Mouse (Mus musculus): ENCODE data around the gene Olfr90.

DNA sequence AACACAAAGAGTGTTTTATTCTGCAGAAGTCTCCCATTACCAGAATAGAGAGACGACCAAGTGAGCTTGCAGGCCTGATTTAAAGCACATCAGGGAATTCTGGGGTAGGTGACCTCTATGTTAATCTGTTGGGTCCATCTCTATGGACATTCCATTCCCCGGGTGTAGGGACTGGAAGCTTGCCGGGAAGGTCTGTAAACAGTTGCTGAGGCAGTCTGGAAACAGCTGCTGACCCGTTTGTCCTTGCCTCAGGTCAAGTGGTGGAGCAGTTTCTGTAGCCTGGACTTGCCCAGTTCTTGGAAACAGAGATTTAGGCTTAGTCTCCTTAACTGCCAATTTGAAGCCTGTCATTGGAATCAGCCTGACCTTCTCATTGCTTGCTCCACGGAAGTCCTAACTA, 8.2 kb downstream of the Olfr90 start:
- TF ChIP-seq CTCF (IDR thresholded peaks at IDR 0.05; ENCODE audit: borderline replicate concordance, insufficient read depth, low read depth, low read length) (no peak), POLR2A (IDR thresholded peaks at IDR 0.05; ENCODE audit: borderline replicate concordance, insufficient read depth, low read length) (no peak)

Data from cerebellum, adult 2 months (tissue).